Mouse (Mus musculus) MEL (cell line): ENCODE data around the gene Slc6a16. TPM values are rescaled to one million over a fixed set of nuclear protein-coding genes. Genes with fewer than 3 reads are reported as not detected.

Experiments
- DNase-seq: peaks from one replicate; pipeline ENCODE4 v3.0.0; 2011; ENCODE audit warnings: low read depth, low spot score
- H3K27ac ChIP-seq: 2 replicates; pipeline ENCODE4 v1.5.1; 2012; ENCODE audit warnings: low read depth, mild to moderate bottlenecking, control low read depth, low read length, moderate library complexity; ENCODE audit not compliant: control insufficient read depth
- H3K27me3 ChIP-seq, 2 experiments: fragments of 150-350 bp in 1 of 2; sonication (generic) in 1 of 2; 2 replicates each; pipeline ENCODE4 v1.6.1; 2012; ENCODE audit warnings: low read length in 2 of 2, mild to moderate bottlenecking in 2 of 2, improper control_type of control experiment in 1 of 2, moderate library complexity in 1 of 2; ENCODE audit not compliant: insufficient read depth in 2 of 2, control insufficient read depth in 1 of 2
- H3K36me3 ChIP-seq, 2 experiments: 2 replicates each; pipeline ENCODE4 v1.6.1; 2012 to 2014; ENCODE audit warnings: low read length in 2 of 2, improper control_type of control experiment in 1 of 2, inconsistent platforms in 1 of 2, mild to moderate bottlenecking in 1 of 2; ENCODE audit not compliant: insufficient read depth in 2 of 2, control insufficient read depth in 1 of 2
- H3K4me1 ChIP-seq, 2 experiments: fragments of 150-350 bp in 1 of 2; sonication (generic) in 1 of 2; 2 replicates each; pipeline ENCODE4 v1.6.1; 2012; ENCODE audit warnings: low read length in 2 of 2, improper control_type of control experiment in 1 of 2, mild to moderate bottlenecking in 1 of 2; ENCODE audit not compliant: insufficient read depth in 2 of 2, control insufficient read depth in 1 of 2
- H3K4me3 ChIP-seq, 2 experiments: fragments of 150-350 bp in 1 of 2; sonication (generic) in 1 of 2; 2 replicates each; pipeline ENCODE4 v1.5.1; 2012; ENCODE audit warnings: low read depth in 2 of 2, low read length in 2 of 2, mild to moderate bottlenecking in 2 of 2, moderate library complexity in 2 of 2, control low read depth in 1 of 2, improper control_type of control experiment in 1 of 2; ENCODE audit not compliant: control insufficient read depth in 1 of 2, insufficient read depth in 1 of 2
- H3K79me2 ChIP-seq: 2 replicates; pipeline ENCODE4 v1.6.1; 2012; ENCODE audit warnings: mild to moderate bottlenecking, low read length, moderate library complexity; ENCODE audit not compliant: control insufficient read depth, poor library complexity, insufficient read depth
- H3K9ac ChIP-seq: 2 replicates; pipeline ENCODE4 v1.6.1; 2012; ENCODE audit warnings: low read depth, mild to moderate bottlenecking, control low read depth, low read length, moderate library complexity; ENCODE audit not compliant: control insufficient read depth, poor library complexity, severe bottlenecking
- H3K9me3 ChIP-seq: fragments of 150-350 bp; sonication (generic); replicated peaks from 2 replicates; pipeline ENCODE4 v1.6.1; 2012; ENCODE audit warnings: mild to moderate bottlenecking, low read length, improper control_type of control experiment, moderate library complexity; ENCODE audit not compliant: insufficient read depth
- CHD1 ChIP-seq: IDR thresholded peaks from 2 replicates; pipeline ENCODE4 v1.6.1; 2012; ENCODE audit warnings: low read depth, mild to moderate bottlenecking, inconsistent platforms, low read length, improper control_type of control experiment
- CTCF ChIP-seq, 3 experiments: IDR thresholded peaks in 2 of 3; conservative IDR thresholded peaks in 1 of 3; 2 replicates each; pipeline ENCODE4 v1.5.1; 2011 to 2012; ENCODE audit warnings: low read length in 3 of 3, low read depth in 2 of 3, mild to moderate bottlenecking in 2 of 3, improper control_type of control experiment in 1 of 3, inconsistent platforms in 1 of 3, mixed read lengths in 1 of 3, moderate library complexity in 1 of 3; ENCODE audit not compliant: control insufficient read depth in 1 of 3, insufficient read depth in 1 of 3, poor library complexity in 1 of 3, severe bottlenecking in 1 of 3
- ELF1 ChIP-seq: IDR thresholded peaks from 2 replicates; pipeline ENCODE4 v1.6.1; 2014; ENCODE audit warnings: low read depth, mild to moderate bottlenecking, inconsistent platforms, low read length, improper control_type of control experiment, moderate library complexity
- ETS1 ChIP-seq: IDR thresholded peaks from 2 replicates; pipeline ENCODE4 v1.6.1; 2012; ENCODE audit warnings: low read depth, mild to moderate bottlenecking, inconsistent platforms, low read length, improper control_type of control experiment, moderate library complexity
- GABPA ChIP-seq: IDR thresholded peaks from 2 replicates; pipeline ENCODE4 v1.6.1; 2012; ENCODE audit warnings: low read depth, mild to moderate bottlenecking, inconsistent platforms, low read length, improper control_type of control experiment, moderate library complexity
- GATA1 ChIP-seq: IDR thresholded peaks from 2 replicates; pipeline ENCODE4 v1.6.1; 2011; ENCODE audit warnings: low read depth, low read length, improper control_type of control experiment
- JUND ChIP-seq: IDR thresholded peaks from 2 replicates; pipeline ENCODE4 v1.6.1; 2011; ENCODE audit warnings: low read depth, mild to moderate bottlenecking, improper control_type of control experiment, low read length
- MAFK ChIP-seq: IDR thresholded peaks from 2 replicates; pipeline ENCODE4 v1.6.1; 2011; ENCODE audit warnings: low read depth, mild to moderate bottlenecking, low read length, improper control_type of control experiment, borderline replicate concordance
- MAX ChIP-seq: IDR thresholded peaks from 2 replicates; pipeline ENCODE4 v1.6.1; 2011; ENCODE audit warnings: low read length, improper control_type of control experiment
- MEF2A ChIP-seq: IDR thresholded peaks from 2 replicates; pipeline ENCODE4 v1.6.1; 2014; ENCODE audit warnings: low read depth, mild to moderate bottlenecking, inconsistent platforms, low read length, improper control_type of control experiment; ENCODE audit not compliant: poor library complexity, insufficient replicate concordance, severe bottlenecking; ENCODE audit errors: extremely low read depth
- MYB ChIP-seq: IDR thresholded peaks from 2 replicates; pipeline ENCODE4 v1.6.1; 2011; ENCODE audit warnings: mild to moderate bottlenecking, low read depth, low read length, improper control_type of control experiment
- MYC ChIP-seq: IDR thresholded peaks from 2 replicates; pipeline ENCODE4 v1.6.1; 2011; ENCODE audit warnings: low read depth, mild to moderate bottlenecking, low read length, improper control_type of control experiment, moderate library complexity
- NELFE ChIP-seq: IDR thresholded peaks from 2 replicates; pipeline ENCODE4 v1.6.1; 2011; ENCODE audit warnings: low read depth, low read length, improper control_type of control experiment
- NRF1 ChIP-seq: IDR thresholded peaks from 2 replicates; pipeline ENCODE4 v1.6.1; 2014; ENCODE audit warnings: low read depth, mild to moderate bottlenecking, inconsistent platforms, low read length, improper control_type of control experiment, moderate library complexity; ENCODE audit not compliant: poor library complexity, insufficient read depth, severe bottlenecking
- POLR2A ChIP-seq, 2 experiments: IDR thresholded peaks; 2 replicates each; pipeline ENCODE4 v1.6.1; 2011 to 2012; ENCODE audit warnings: low read length in 2 of 2, mild to moderate bottlenecking in 2 of 2, control low read depth in 1 of 2, improper control_type of control experiment in 1 of 2, low read depth in 1 of 2, moderate library complexity in 1 of 2; ENCODE audit not compliant: control insufficient read depth in 1 of 2, insufficient read depth in 1 of 2, poor library complexity in 1 of 2
- POLR2AphosphoS2 ChIP-seq: IDR thresholded peaks from 2 replicates; pipeline ENCODE4 v1.6.1; 2011; ENCODE audit warnings: low read length, improper control_type of control experiment
- RAD21 ChIP-seq: IDR thresholded peaks from 2 replicates; pipeline ENCODE4 v1.6.1; 2011; ENCODE audit warnings: mild to moderate bottlenecking, low read depth, low read length, improper control_type of control experiment
- SMC3 ChIP-seq: IDR thresholded peaks from 2 replicates; pipeline ENCODE4 v1.6.1; 2011; ENCODE audit warnings: low read depth, low read length, improper control_type of control experiment
- TAL1 ChIP-seq: IDR thresholded peaks from 2 replicates; pipeline ENCODE4 v1.6.1; 2012; ENCODE audit warnings: mild to moderate bottlenecking, inconsistent platforms, low read length, moderate library complexity, mixed read lengths
- TCF12 ChIP-seq: IDR thresholded peaks from 2 replicates; pipeline ENCODE4 v1.6.1; 2014; ENCODE audit warnings: low read depth, mild to moderate bottlenecking, inconsistent platforms, low read length, improper control_type of control experiment, moderate library complexity
- UBTF ChIP-seq: IDR thresholded peaks from 2 replicates; pipeline ENCODE4 v1.6.1; 2012; ENCODE audit warnings: low read depth, mild to moderate bottlenecking, inconsistent platforms, low read length, improper control_type of control experiment, moderate library complexity, borderline replicate concordance; ENCODE audit not compliant: insufficient read depth
- USF1 ChIP-seq: IDR thresholded peaks from 2 replicates; pipeline ENCODE4 v1.6.1; 2014; ENCODE audit warnings: low read depth, mild to moderate bottlenecking, inconsistent platforms, low read length, improper control_type of control experiment, moderate library complexity
- ZC3H11A ChIP-seq: IDR thresholded peaks from 2 replicates; pipeline ENCODE4 v1.6.1; 2012; ENCODE audit warnings: low read depth, mild to moderate bottlenecking, inconsistent platforms, low read length, improper control_type of control experiment
- ZKSCAN1 ChIP-seq: IDR thresholded peaks from 2 replicates; pipeline ENCODE4 v1.6.1; 2012; ENCODE audit warnings: low read depth, mild to moderate bottlenecking, inconsistent platforms, low read length, improper control_type of control experiment, moderate library complexity
- polyA plus RNA-seq, 2 experiments: library from polyadenylated mRNA; stranded (reverse) in 1 of 2; unstranded in 1 of 2; fragments of >175 nt in 1 of 2; fragments of >200 nt in 1 of 2; gene quantifications; 2 replicates each; pipeline versions ENCODE4 v1.2.1 to v1.2.4; 2012; ENCODE audit warnings: low replicate concordance in 2 of 2, low read depth in 1 of 2; ENCODE audit not compliant: insufficient read length in 2 of 2, insufficient read depth in 1 of 2, missing spikeins in 1 of 2
- total RNA-seq: library from RNA; depleted of rRNA; stranded (reverse); fragments of 300-350 nt; gene quantifications from 2 replicates; pipeline ENCODE4 v1.2.3, GENCODE M21; 2012

Gene Slc6a16
- total and polyA plus RNA-seq, 3 experiments = not detected

DNA sequence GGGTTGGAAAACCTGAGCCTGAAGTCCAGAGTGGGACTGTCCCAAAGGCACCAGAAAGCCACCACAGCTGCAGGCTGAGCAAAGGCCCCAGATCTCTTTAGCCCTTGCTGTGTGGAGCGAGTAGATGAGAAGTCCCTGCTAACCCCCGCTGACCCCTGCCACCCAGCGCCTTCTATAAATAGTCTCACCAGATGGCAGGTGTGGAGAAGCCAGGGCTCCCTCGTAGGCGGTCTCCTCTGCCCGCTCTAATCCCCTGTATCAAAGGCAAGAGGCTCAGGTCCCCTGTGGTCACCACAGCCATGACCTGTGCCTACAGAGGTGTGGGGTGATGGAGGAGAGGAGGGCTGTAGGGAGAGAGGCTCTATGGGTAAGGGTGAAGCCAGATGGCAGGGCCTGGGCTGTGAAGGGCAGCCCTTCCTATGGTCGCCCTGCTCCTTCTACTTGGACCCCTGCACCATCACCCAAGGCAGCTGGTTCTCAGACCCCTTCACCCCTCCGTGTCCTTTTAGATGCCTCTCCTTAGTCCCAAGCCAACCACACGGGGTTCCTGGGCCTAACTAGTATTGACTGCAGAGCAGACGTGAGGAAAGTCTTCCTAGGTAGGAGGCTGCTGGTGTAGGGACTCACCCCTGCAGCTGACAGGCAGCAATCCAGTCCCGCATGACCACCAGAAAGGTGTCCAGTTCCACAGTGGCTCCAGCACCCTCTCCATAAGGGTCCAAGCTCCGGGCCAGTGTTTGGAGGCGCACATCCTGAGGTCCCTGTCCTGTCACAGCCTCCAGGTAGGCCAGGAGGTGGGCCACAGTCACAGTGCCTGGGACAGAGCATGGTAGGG, 45.3 kb upstream of the Slc6a16 start:
- Histone ChIP-seq H3K9me3 (no peaks in the 10 kb centered on the region), H3K27me3 (no peaks in the 10 kb centered on the region), H3K4me1 (peaks cover 19 to 30% of the 10 kb centered on the region in 2 experiments), H3K4me3 (no peak overlapping the region), H3K36me3 (peaks cover 0 to 8% of the 10 kb centered on the region in 2 experiments; a peak in 2 of 4 replicates), H3K27ac (no peak overlapping the region), H3K79me2 (no peaks in the 10 kb centered on the region), H3K9ac (no peak overlapping the region)
- no peak for TF ChIP-seq GABPA
- TF ChIP-seq TCF12 = no peak
- TF ChIP-seq UBTF = no peak
- no peak for TF ChIP-seq NRF1
- TF ChIP-seq MEF2A = no peak
- TF ChIP-seq POLR2AphosphoS2 = no peak
- TF ChIP-seq CHD1 = no peak
- no peak for TF ChIP-seq RAD21
- TF ChIP-seq ZC3H11A = no peak
- no peak for TF ChIP-seq MYB
- TF ChIP-seq NELFE = no peak
- DNase-seq = no peak

GRCm38 (mm10) chr7:45196176-45196535, 44.7 kb upstream of the Slc6a16 start:
- no peak for DNase-seq
- Histone ChIP-seq H3K27me3 (no peaks in the 10 kb centered on the region), H3K9ac (no peak overlapping the region), H3K79me2 (no peaks in the 10 kb centered on the region), H3K4me3 (no peak overlapping the region), H3K36me3 (peaks cover 0 to 6% of the 10 kb centered on the region in 2 experiments; a peak in 2 of 4 replicates), H3K27ac (no peak overlapping the region)
- TF ChIP-seq TAL1 = no peak
- no peak for TF ChIP-seq JUND
- TF ChIP-seq TCF12 = no peak
- TF ChIP-seq GATA1 = no peak
- no peak for TF ChIP-seq ZC3H11A
- TF ChIP-seq CTCF (IDR thresholded peaks at IDR 0.05 in 2 of 3, conservative IDR thresholded peaks at IDR 0.05 in 1 of 3; ENCODE audit: control insufficient read depth in 1 of 3, insufficient read depth in 1 of 3, low read depth in 2 of 3, low read length in 3 of 3, poor library complexity in 1 of 3, severe bottlenecking in 1 of 3) = no peak
- no peak for TF ChIP-seq USF1
- TF ChIP-seq ELF1 = no peak
- TF ChIP-seq ZKSCAN1 = no peak
- TF ChIP-seq MYC = no peak
- TF ChIP-seq ETS1 = no peak
- no peak for TF ChIP-seq NRF1
- TF ChIP-seq POLR2A (IDR thresholded peaks at IDR 0.05; ENCODE audit: control insufficient read depth in 1 of 2, insufficient read depth in 1 of 2, low read depth in 1 of 2, low read length in 2 of 2, poor library complexity in 1 of 2) = no peak
- TF ChIP-seq SMC3 = no peak
- no peak for TF ChIP-seq MAFK
- TF ChIP-seq CHD1 = no peak
- no peak for TF ChIP-seq MAX
- TF ChIP-seq, all 39 proteins: peak for 0
- Histone ChIP-seq H3K9me3 (no peaks in the 10 kb centered on the region), H3K4me1 (peaks cover 17 to 24% of the 10 kb centered on the region in 2 experiments)
